Mouse (Mus musculus) heart, postnatal 10 days (tissue): Measurements from ENCODE around the gene Rnase12. TPM values are rescaled to one million over a fixed set of nuclear protein-coding genes. Genes with fewer than 3 reads are reported as not detected.
"Not testable (repeated sequence)": the region's sequence is repeated elsewhere in the genome, so short reads cannot be mapped to it uniquely, and the experiment has no call there.

ENCODE experiments used
- DNase-seq, 2 experiments: peaks; one replicate each; pipeline ENCODE4 v3.0.0; 2021
- intact Hi-C: fragments of 180-260 bp; cut with DNase I; formaldehyde crosslinking; loops from one replicate; pipeline ENCODE4 v1.15.1; 2025
- total RNA-seq, 2 experiments: library from RNA; stranded (reverse); gene quantifications; 2 replicates each; pipeline ENCODE4 v1.2.3; 2021

The Rnase12 gene
- total RNA-seq, 2 experiments from 2014 or later = not detected

GRCm38 (mm10) chr14:51026391-51027133 is 30.9 kb downstream of the Rnase12 start:
- intact Hi-C loops = loop anchor here (1.0 kb wide), 2 partner anchors 37 to 50 kb away; no protein-coding TSS in a partner anchor
- DNase-seq = peak; percentile 74 to 80

- no peak for DNase-seq
- intact Hi-C loops = loop anchor here (2.0 kb wide), 1 partner anchor 74 kb away; no protein-coding TSS in a partner anchor
These were observed 32.6 kb downstream of the Rnase12 start for GRCm38 (mm10) chr14:51024820-51025219.

GRCm38 (mm10) chr14:51023457-51023856 is 34.0 kb downstream of the Rnase12 start:
- no peak for DNase-seq
- intact Hi-C loops = no loop called here

- intact Hi-C loops = no loop called here
- DNase-seq = peak; percentile 64 to 66
These were observed 40.2 kb downstream of the Rnase12 start for GRCm38 (mm10) chr14:51017256-51017655.

- no peak for DNase-seq
- intact Hi-C loops = no loop called here
These were observed 41.7 kb downstream of the Rnase12 start for GRCm38 (mm10) chr14:51015780-51016179.

- intact Hi-C loops = loop anchor here (5.0 kb wide), 1 partner anchor 72 kb away; the partner anchor contains the start of gene Gm49342
These were observed 42.7 kb downstream of the Rnase12 start for GRCm38 (mm10) chr14:51014724-51015123.

GRCm38 (mm10) chr14:51009572-51009971 is 47.9 kb downstream of the Rnase12 start:
- intact Hi-C loops = no loop called here

More at GRCm38 (mm10) chr14:51014724-51015123, 42.7 kb downstream of the Rnase12 start:
- not testable (repeated sequence) for DNase-seq

GRCm38 (mm10) chr14:51008781-51009180 is 48.7 kb downstream of the Rnase12 start:
- DNase-seq = peak in 1 of 2 experiments; percentile 24
- intact Hi-C loops = no loop called here

More at GRCm38 (mm10) chr14:51009572-51009971, 47.9 kb downstream of the Rnase12 start:
- no peak for DNase-seq

GRCm38 (mm10) chr14:51007914-51008713 is 49.3 kb downstream of the Rnase12 start:
- intact Hi-C loops = no loop called here
- DNase-seq = peak; percentile 80 to 83

- DNase-seq = no peak
- intact Hi-C loops = no loop called here
These were observed 50.2 kb downstream of the Rnase12 start, which contains the start of gene Rnase10 for GRCm38 (mm10) chr14:51007152-51007801. Gene Rnase10, plus strand, starts transcription at chr14:51007751.

Other genes with a start within 250 kb of the Rnase12 start
- not detected for gene Ccnb1ip1, start 249.9 kb downstream of the Rnase12 start, total RNA-seq
- 10 to 100 TPM; 18.7 to 20.0 TPM for gene Parp2, start 249.8 kb downstream of the Rnase12 start, total RNA-seq
- gene Tep1, start 187.1 kb downstream of the Rnase12 start, total RNA-seq = 10 to 100 TPM; 10.9 to 11.6 TPM
- gene Klhl33, start 160.2 kb downstream of the Rnase12 start, total RNA-seq = 1 to 10 TPM; 5.7 to 5.9 TPM
- gene Osgep, start 132.8 kb downstream of the Rnase12 start, total RNA-seq = 10 to 100 TPM; 59.5 to 66.3 TPM
- 10 to 100 TPM; 39.5 to 43.4 TPM for gene Apex1, start 132.7 kb downstream of the Rnase12 start, total RNA-seq
- gene Pip4p1, start 126.8 kb downstream of the Rnase12 start, total RNA-seq = 10 to 100 TPM; 23.7 to 25.4 TPM
- gene Pnp, start 126.6 kb downstream of the Rnase12 start, total RNA-seq = 10 to 100 TPM; 15.2 to 17.3 TPM
- 10 to 100 TPM; 13.0 to 14.4 TPM for gene Gm49342, start 113.1 kb downstream of the Rnase12 start, total RNA-seq
- gene Pnp2, start 101.7 kb downstream of the Rnase12 start, total RNA-seq = 1 to 10 TPM in 1 of 2 experiments, under 1 TPM in 1; 0.69 to 1.1 TPM
- gene Rnase10, start 49.9 kb downstream of the Rnase12 start, total RNA-seq = under 1 TPM; 0.17 TPM
- not detected for gene Rnase9, start 15.8 kb downstream of the Rnase12 start, total RNA-seq
- gene Rnase11, start 7.5 kb downstream of the Rnase12 start, total RNA-seq = not detected
- gene Olfr750, start 16.8 kb upstream of the Rnase12 start, total RNA-seq = not detected
- 10 to 100 TPM; 45.4 to 46.9 TPM for gene Rnase4, start 33.4 kb upstream of the Rnase12 start, total RNA-seq
- 1 to 10 TPM; 3.2 to 4.0 TPM for gene Ang, start 33.5 kb upstream of the Rnase12 start, total RNA-seq
- gene Eddm3b, start 56.8 kb upstream of the Rnase12 start, total RNA-seq = not detected
- gene Rnase6, start 66.2 kb upstream of the Rnase12 start, total RNA-seq = under 1 TPM; 0.31 to 0.69 TPM
- under 1 TPM; 0.52 to 0.72 TPM for gene Rnase1, start 89.1 kb upstream of the Rnase12 start, total RNA-seq
- gene Rnase2b, start 104.6 kb upstream of the Rnase12 start, total RNA-seq = not detected
- not detected for gene Ang2, start 141.5 kb upstream of the Rnase12 start, total RNA-seq
- not detected for gene Ear14, start 145.7 kb upstream of the Rnase12 start, total RNA-seq
- not detected for gene Rnase2a, start 198.5 kb upstream of the Rnase12 start, total RNA-seq